Mouse (Mus musculus) gastrocnemius, adult 8-10 months (tissue): ENCODE data around the gene Smad6. TPM values are rescaled to one million over a fixed set of nuclear protein-coding genes. Genes with fewer than 3 reads are reported as not detected.

Experiments
- DNase-seq, 2 experiments: peaks; one replicate each; pipeline ENCODE4 v3.0.0; 2022; ENCODE audit warnings: low spot score in 2 of 2
- total RNA-seq, 4 experiments: library from RNA; stranded (reverse); gene quantifications; 2 replicates each; pipeline ENCODE4 v1.2.4; 2022

Gene Smad6
- 1 to 10 TPM; 3.2 to 5.1 (median 3.6) TPM for total RNA-seq

DNA sequence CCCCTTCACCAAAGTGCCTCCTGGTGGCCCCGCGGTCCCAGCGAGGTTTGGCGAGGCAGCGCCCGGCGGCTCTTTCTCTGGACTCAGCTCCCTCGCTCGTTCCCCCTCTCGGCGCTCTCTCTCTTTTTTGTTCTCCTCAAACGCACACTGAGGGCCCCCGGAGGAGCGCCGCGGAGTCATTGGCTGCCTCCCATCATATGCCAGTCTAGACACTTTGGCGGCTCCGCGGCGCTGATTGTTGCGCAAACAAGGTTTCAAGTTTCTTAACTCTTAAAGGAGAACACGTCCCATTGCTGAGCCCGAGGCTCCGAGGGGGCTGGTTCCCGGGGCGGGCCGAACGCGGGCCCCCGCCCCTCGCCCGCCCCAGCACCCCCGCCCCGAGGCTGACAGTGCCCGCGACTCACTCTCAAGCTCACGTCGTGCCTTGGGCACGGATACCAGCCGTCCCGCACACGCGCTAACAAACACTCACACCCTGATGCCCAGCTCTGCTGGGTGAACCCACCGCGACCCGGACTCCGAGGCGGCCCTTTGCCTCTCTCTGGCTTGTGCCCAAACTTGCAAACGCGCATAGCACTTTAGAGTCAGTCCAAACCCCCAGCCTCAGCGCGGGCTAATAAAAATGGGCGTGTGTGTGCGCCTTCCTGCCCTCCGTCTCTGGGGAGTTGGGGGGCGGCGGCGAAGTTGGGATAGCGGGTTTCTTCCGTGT, at the start of gene Smad6:
Gene Smad6, minus strand, starts transcription at position 207 of the 709 bp plus-strand sequence.
- peak; percentile 79 to 90 for DNase-seq

DNA sequence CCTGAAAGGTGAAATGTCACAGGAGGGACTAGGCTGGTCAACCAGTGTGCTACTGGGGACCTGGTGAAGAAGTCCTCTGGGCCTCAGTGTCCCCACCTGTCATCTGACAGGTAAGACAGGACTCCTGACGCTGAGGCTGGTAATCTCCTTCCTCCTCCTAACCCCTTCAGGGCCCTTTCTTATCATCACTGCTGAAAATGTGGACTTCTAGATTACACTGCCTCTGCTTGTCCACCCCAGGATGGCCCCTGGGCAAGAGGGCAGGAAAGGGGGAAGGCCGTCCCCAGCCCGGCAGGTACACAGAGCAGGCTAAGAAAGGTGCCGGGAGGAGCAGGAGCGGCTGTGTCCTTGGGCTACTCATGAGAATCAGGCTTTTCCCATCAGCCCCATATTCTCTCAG, 48.8 kb upstream of the Smad6 start:
- no peak for DNase-seq

DNA sequence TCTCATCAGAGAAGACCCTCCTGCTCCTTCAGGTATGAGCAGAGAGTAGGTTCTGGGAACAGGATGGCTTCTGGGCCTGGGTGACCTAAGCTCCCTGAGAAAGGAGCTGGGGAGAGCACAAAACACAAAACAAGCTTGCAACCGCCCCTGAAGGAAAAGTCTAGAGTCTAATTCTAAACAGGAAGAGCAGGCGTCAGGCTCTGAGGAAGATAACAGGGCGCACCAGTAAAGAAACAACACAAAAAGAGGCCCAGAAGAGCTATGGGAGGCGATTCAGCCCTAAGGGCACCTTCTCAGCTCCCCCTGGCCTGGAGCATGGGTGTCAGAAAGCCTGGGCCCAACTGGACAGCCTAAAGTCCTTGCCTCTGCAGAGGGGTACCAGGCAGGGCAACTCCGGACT, 47.3 kb upstream of the Smad6 start:
- no peak for DNase-seq

DNA sequence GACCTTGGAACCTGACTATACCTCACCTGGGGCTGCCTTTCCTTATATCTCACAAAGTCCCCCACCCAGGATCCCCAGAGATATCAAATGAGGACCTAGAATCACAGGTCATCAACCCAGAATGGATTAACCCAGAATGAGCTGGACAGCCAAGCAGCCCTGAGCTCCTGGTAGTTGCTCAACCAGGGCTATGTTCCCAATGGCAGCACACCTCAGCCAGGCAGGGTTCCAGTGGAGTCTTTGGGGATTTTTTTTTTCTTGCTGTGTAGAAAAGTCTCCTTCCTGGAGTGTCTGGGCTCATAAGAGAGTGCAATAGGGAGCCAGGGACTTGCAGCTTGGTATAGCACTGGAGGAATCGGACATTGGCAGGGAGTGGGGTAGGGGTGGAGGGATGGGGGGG, 46.7 kb upstream of the Smad6 start:
- DNase-seq = no peak

- no peak for DNase-seq
Measured at GRCm38 (mm10) chr9:64067787-64068186, 45.9 kb upstream of the Smad6 start.

GRCm38 (mm10) chr9:64060033-64060539, 38.2 kb upstream of the Smad6 start:
- no peak for DNase-seq

- no peak for DNase-seq
Measured at GRCm38 (mm10) chr9:64057903-64058650, 36.2 kb upstream of the Smad6 start.

GRCm38 (mm10) chr9:64055162-64055561, 33.3 kb upstream of the Smad6 start:
- no peak for DNase-seq

- no peak for DNase-seq
Measured at GRCm38 (mm10) chr9:64053786-64054185, 31.9 kb upstream of the Smad6 start.

DNA sequence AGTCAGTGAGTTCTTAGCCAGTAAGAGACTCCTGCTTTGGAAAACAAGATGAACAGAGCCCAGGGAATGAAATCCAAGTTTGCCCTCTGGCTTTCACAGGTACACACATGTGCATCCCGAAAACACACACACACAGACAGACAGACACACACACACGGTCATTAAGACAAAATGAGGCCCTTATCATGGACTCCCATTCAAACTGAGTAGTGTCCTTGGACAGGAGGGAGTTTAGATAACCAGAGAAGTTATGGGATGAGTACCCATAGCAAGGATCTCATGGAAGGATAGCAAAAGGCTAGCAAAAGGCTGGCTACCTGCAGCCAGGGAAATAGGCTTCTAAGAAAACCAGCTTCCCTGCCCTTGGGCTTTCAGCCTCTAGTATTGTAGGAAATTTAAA, 29.4 kb upstream of the Smad6 start:
- no peak for DNase-seq

DNA sequence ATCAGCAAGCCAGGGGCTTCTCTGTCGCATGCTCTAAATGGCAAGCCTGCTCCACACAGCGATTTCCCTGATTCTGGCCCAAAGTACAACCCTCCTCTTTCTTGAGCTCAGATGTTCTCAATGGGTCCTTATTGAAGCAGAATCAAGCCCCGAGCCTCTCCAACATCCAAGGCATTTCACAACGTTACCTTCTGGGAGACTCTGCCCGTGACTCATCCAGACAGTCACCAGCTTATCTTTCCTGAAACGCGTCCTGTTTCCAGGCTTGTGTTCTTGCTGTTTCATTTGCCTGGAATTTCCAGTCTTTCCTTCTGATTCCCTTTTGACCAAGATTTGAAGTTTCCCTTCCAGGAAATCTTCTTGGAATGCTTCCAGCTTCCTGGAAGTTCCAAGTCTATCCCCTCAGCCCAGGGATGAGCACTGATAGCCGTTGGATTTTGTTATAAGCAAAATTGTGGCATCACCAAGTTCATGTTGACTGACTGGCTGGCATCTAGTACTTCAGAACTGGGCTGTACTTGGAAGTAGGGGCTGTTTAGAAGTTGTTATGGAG, 28.7 kb upstream of the Smad6 start:
- DNase-seq = no peak

GRCm38 (mm10) chr9:64049471-64050380, 27.9 kb upstream of the Smad6 start:
- peak in 1 of 2 experiments; percentile 38 for DNase-seq

DNA sequence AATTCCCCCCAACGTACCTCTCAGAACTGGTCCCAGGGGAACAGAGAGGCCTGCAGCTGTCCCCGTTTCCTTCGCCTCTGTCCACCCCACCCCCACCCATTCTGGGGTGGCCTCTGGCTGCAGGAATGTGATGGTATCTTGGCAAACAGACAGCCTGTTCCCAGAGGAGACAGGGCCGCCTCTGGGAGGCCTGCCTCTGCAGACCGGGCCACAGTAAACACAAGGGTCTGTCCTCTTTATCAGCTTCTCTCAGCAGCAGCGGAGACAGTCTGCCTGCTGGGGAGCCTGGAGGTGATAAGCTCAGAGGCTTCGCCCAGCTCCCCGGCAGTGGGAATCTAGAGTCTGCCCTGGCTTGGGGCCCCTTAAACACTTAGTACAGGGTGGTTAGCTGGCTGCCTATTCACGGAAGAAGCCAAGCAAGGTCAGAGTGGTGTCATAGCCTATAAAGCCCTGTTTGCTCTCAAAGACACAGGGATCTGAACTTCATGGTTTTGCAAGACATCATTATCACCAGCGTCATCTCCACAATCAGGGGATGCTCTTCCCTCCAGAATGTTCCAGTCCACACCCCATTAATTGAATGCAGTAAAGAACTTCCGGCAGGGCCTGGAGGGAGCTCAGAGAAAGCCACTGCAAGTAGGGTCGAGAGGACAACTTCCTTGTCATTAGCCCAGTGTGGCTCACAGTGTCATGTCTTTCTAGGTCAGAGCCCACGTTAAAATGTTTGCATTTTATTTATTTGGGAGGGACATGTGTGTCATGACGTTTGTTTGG, 23.4 kb upstream of the Smad6 start:
- DNase-seq = peak in 1 of 2 experiments; percentile 34

DNA sequence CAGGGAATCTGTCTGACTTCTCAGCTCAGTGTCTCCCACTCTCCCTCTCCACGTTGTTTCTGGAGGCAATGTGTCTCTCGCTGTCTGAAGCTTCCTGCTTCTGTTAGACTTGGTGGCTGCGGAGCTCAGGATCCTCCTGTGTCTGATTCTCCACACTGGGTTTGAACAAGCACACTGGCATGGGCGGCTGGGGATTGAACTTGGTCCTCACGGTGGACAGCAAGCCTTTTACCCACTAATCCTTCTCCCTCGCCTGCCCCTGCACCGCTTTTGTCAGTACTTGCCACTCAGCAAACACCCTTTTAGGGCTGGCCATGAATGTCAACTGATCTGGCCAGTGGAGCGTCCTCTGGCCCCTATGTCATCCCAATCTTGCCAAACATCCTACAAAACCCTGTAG, 22.5 kb upstream of the Smad6 start:
- no peak for DNase-seq

DNA sequence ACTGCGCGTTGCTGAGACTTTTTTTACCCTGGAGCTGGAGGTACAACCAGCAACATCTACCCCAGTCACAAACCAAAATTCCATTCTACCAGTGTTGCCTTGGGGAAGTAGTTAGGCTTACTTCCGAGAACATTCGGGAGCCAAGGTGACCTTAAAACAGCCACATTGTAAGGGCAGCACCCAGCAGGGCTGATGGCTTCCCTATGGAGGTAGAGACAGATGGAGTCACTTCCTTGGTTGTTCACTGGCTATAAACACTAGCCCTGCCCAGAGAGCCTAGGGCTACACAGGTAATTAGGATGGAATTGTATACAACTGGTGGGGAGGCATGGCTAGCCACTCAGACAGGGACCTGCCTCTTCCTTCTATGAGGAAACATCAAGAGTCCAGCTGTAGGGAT, 21.1 kb upstream of the Smad6 start:
- no peak for DNase-seq

DNA sequence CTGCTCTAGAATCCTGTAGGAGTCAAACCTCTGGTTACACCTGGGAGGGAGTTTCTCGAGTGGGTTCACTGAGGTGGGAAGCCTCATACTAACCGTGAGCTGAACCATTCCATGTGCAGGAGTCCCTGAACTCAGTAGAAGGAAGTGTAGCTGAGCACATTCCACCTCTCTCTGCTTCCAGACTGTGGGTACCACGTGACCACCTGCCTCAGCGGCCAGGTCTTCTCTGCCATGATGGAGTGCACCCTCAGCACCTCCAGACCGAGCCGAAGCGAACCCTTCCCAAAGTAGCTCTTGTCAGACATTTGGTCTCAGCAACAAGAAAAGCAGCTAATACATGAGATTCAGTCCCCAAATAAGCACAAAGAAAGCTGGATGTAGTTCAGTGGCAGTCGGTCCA, 20.4 kb upstream of the Smad6 start:
- DNase-seq = no peak

- no peak for DNase-seq
Measured at GRCm38 (mm10) chr9:64029908-64030631, 8.2 kb upstream of the Smad6 start.

DNA sequence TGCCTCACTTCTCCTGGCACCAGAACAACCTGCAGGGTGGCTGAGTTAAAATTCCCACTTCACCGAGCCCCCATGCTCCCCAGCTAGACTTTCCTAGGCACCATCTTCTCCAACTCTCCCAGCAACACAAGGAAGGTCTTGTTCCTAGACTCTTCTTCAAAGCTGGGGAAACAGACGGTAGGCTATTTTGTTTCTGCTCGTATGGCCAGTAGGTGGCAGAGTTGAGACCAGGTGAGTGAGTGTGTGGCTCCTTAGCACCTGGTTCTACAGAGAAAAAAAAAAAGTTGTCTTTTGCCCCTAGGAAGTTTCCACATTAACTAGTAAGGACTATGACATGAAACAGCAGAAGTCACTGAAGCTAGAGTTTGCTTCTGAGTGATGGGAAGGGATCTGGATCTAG, 3.7 kb upstream of the Smad6 start:
- no peak for DNase-seq

DNA sequence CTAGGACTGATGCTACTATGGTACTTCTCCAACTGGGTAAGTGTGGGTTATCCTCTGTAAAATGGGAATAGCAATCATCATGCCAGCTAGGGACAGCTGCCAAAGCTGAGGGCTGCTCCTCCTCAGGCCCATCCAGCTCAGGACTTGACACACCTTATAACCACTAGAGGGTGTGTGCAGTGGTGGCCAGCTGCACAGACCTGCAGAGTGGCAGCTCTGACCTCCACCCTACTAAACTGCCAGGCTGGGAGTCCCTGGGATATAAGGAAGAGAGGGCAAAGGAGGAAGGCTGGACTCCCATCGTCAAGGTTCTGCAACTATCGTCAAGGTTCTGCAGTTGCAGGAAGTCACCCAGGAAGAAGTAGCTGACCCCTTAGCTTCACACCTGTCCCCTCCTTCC, 3.1 kb upstream of the Smad6 start:
- no peak for DNase-seq
